Mouse (Mus musculus) cortical plate, adult 2 months (tissue): ENCODE measurements at regions not wholly inside any gene's neighbourhood (a gene's known extent, or its start where the extent isn't known, plus 50 kb on each side); places are given as distances from the start of the nearest gene placed in this dataset.

Experiments used
- CTCF ChIP-seq: fragments of 200-500 bp; IDR thresholded peaks from 2 replicates; pipeline ENCODE4 v1.5.1; 2011; ENCODE audit warnings: mild to moderate bottlenecking, control low read depth, low read length; ENCODE audit not compliant: insufficient read depth; ENCODE audit errors: extremely low read depth
- POLR2A ChIP-seq: fragments of 200-500 bp; IDR thresholded peaks from 2 replicates; pipeline ENCODE4 v1.6.1; 2011; ENCODE audit warnings: mild to moderate bottlenecking, low read length, control low read depth; ENCODE audit not compliant: insufficient read depth; ENCODE audit errors: extremely low read depth

GRCm38 (mm10) chr13:91301849-91302248, 78.1 kb upstream of the Atg10 start:
- TF ChIP-seq POLR2A (no peak), CTCF (no peak)
